Mouse (Mus musculus) lung, embryonic 15.5 days (tissue): Measurements from ENCODE around the gene Eif2b2. TPM values are rescaled to one million over a fixed set of nuclear protein-coding genes. Genes with fewer than 3 reads are reported as not detected.
A peak's percentile ranks its signal among the peaks of the same experiment; 100 is the strongest.

Source experiments
- ATAC-seq: fragments of 200-750 bp; cut with Nextera tagmentation; 2 replicates; pipeline ENCODE4 v1.8.0; 2017; ENCODE audit warnings: moderate number of reproducible peaks, borderline replicate concordance; ENCODE audit not compliant: low FRiP score, low TSS enrichment; ENCODE audit errors: extremely low read depth
- H3K27ac ChIP-seq: fragments of 300-500 bp; sonication (generic); 2 replicates; pipeline ENCODE4 v1.5.1; 2015; ENCODE audit warnings: moderate library complexity, mild to moderate bottlenecking, inconsistent platforms
- H3K27me3 ChIP-seq: fragments of 300-500 bp; sonication (generic); 2 replicates; pipeline ENCODE4 v1.6.1; 2015; ENCODE audit warnings: inconsistent platforms
- H3K36me3 ChIP-seq: fragments of 300-500 bp; sonication (generic); 2 replicates; pipeline ENCODE4 v1.6.1; 2015; ENCODE audit warnings: inconsistent platforms
- H3K4me1 ChIP-seq: fragments of 300-500 bp; sonication (generic); 2 replicates; pipeline ENCODE4 v1.6.1; 2015; ENCODE audit warnings: inconsistent platforms
- H3K4me2 ChIP-seq: fragments of 300-500 bp; sonication (generic); 2 replicates; pipeline ENCODE4 v1.6.1; 2015; ENCODE audit warnings: inconsistent platforms, mild to moderate bottlenecking, moderate library complexity
- H3K4me3 ChIP-seq: fragments of 300-500 bp; sonication (generic); 2 replicates; pipeline ENCODE4 v1.5.1; 2015; ENCODE audit warnings: mild to moderate bottlenecking, inconsistent platforms
- H3K9ac ChIP-seq: fragments of 300-500 bp; sonication (generic); 2 replicates; pipeline ENCODE4 v1.6.1; 2015; ENCODE audit warnings: inconsistent platforms
- H3K9me3 ChIP-seq: fragments of 300-500 bp; sonication (generic); 2 replicates; pipeline ENCODE4 v1.6.1; 2016; ENCODE audit warnings: inconsistent platforms
- WGBS: fragments of 180-500 bp; shearing (Covaris S2); methylation state at CpG from one replicate; pipeline ENCODE4 v1.1.7; 2015; 5-methylcytosine and 5-hydroxymethylcytosine counted together
- polyA plus RNA-seq: library from polyadenylated mRNA; unstranded; fragments of >200 nt; fragmentation: Nextera tagmentation; extraction: Ambion mirVana; gene quantifications from 2 replicates; pipeline ENCODE4 v1.2.1, GENCODE M21; 2015

Gene Eif2b2
- polyA plus RNA-seq, 1 experiment from 2014 or later = 88.2 TPM

GRCm38 (mm10) chr12:85181475-85182344 lies 37.6 kb upstream of the Eif2b2 start:
- Histone ChIP-seq H3K9ac (no peak overlapping the region), H3K4me3 (no peak overlapping the region), H3K4me2 (no peak overlapping the region), H3K27ac (no peak overlapping the region), H3K27me3 (no peaks in the 10 kb centered on the region), H3K36me3 (no peaks in the 10 kb centered on the region), H3K4me1 (peaks cover 31% of the 10 kb centered on the region), H3K9me3 (no peaks in the 10 kb centered on the region)
- no peak for ATAC-seq
- 26% methylated on average over 15 of the region's 17 CpGs for WGBS

GRCm38 (mm10) chr12:85182345-85182643 lies 37.0 kb upstream of the Eif2b2 start:
- H3K9ac ChIP-seq = no peak overlapping the region
- no peaks in the 10 kb centered on the region for H3K9me3 ChIP-seq
- ATAC-seq = 0 out of 2 replicates have a peak, but pooled peaks have one; percentile 28
- WGBS = 25% methylated on average over 8 of the region's 8 CpGs
- H3K36me3 ChIP-seq = no peaks in the 10 kb centered on the region
- peaks cover 25% of the 10 kb centered on the region for H3K4me1 ChIP-seq
- H3K27me3 ChIP-seq = no peaks in the 10 kb centered on the region
- H3K4me3 ChIP-seq = no peak overlapping the region
- H3K27ac ChIP-seq = no peak overlapping the region
- no peak overlapping the region for H3K4me2 ChIP-seq

GRCm38 (mm10) chr12:85182898-85183297 lies 36.4 kb upstream of the Eif2b2 start:
- no peak for ATAC-seq
- Histone ChIP-seq H3K4me1 (peaks cover 21% of the 10 kb centered on the region), H3K4me2 (no peak overlapping the region), H3K27me3 (no peaks in the 10 kb centered on the region), H3K9me3 (no peaks in the 10 kb centered on the region), H3K4me3 (no peak overlapping the region), H3K27ac (no peak overlapping the region), H3K9ac (no peak overlapping the region), H3K36me3 (no peaks in the 10 kb centered on the region)
- whole genome bisulfite sequencing = 66% methylated on average over 5 of the region's 5 CpGs

- 45% methylated on average over 5 of the region's 5 CpGs for WGBS
- ATAC-seq = no peak
- Histone ChIP-seq H3K4me3 (no peak overlapping the region), H3K36me3 (no peaks in the 10 kb centered on the region), H3K9me3 (no peaks in the 10 kb centered on the region), H3K27ac (no peak overlapping the region), H3K9ac (no peak overlapping the region), H3K4me2 (no peak overlapping the region), H3K27me3 (no peaks in the 10 kb centered on the region), H3K4me1 (peaks cover 21% of the 10 kb centered on the region)
Observed at GRCm38 (mm10) chr12:85184118-85184517, 35.2 kb upstream of the Eif2b2 start.

- 55% methylated on average over 8 of the region's 8 CpGs for whole genome bisulfite sequencing
- Histone ChIP-seq H3K9ac (no peak overlapping the region), H3K36me3 (no peaks in the 10 kb centered on the region), H3K27ac (no peak overlapping the region), H3K9me3 (no peaks in the 10 kb centered on the region), H3K4me2 (no peak overlapping the region), H3K4me3 (no peak overlapping the region), H3K4me1 (peaks cover 21% of the 10 kb centered on the region), H3K27me3 (no peaks in the 10 kb centered on the region)
- no peak for ATAC-seq
Observed at GRCm38 (mm10) chr12:85185810-85186209, 33.5 kb upstream of the Eif2b2 start.

GRCm38 (mm10) chr12:85186361-85186760 lies 32.9 kb upstream of the Eif2b2 start:
- Histone ChIP-seq H3K4me3 (no peak overlapping the region), H3K9me3 (no peaks in the 10 kb centered on the region), H3K4me2 (no peak overlapping the region), H3K36me3 (no peaks in the 10 kb centered on the region), H3K4me1 (peaks cover 18% of the 10 kb centered on the region), H3K9ac (no peak overlapping the region), H3K27me3 (no peaks in the 10 kb centered on the region), H3K27ac (no peak overlapping the region)
- no peak for ATAC-seq
- WGBS = 61% methylated on average over 7 of the region's 7 CpGs

- Histone ChIP-seq H3K9me3 (no peaks in the 10 kb centered on the region), H3K4me1 (peaks cover 40% of the 10 kb centered on the region), H3K4me2 (no peak overlapping the region), H3K36me3 (no peaks in the 10 kb centered on the region), H3K27me3 (no peaks in the 10 kb centered on the region), H3K9ac (no peak overlapping the region), H3K4me3 (no peak overlapping the region), H3K27ac (no peak overlapping the region)
- ATAC-seq = no peak
- 77% methylated on average over 7 of the region's 7 CpGs for WGBS
Observed at GRCm38 (mm10) chr12:85190290-85190689, 29.0 kb upstream of the Eif2b2 start.

GRCm38 (mm10) chr12:85192461-85193108 lies 26.7 kb upstream of the Eif2b2 start:
- H3K4me1 ChIP-seq = peaks cover 49% of the 10 kb centered on the region
- no peaks in the 10 kb centered on the region for H3K9me3 ChIP-seq
- no peak overlapping the region for H3K4me2 ChIP-seq
- peak; percentile 50 for ATAC-seq
- no peaks in the 10 kb centered on the region for H3K36me3 ChIP-seq
- no peak overlapping the region for H3K4me3 ChIP-seq
- 17% methylated on average over 19 of the region's 19 CpGs for WGBS
- H3K27me3 ChIP-seq = no peaks in the 10 kb centered on the region
- no peak overlapping the region for H3K9ac ChIP-seq
- peak overlapping the region; percentile 64 for H3K27ac ChIP-seq

- no peaks in the 10 kb centered on the region for H3K36me3 ChIP-seq
- WGBS = 72% methylated on average over 10 of the region's 10 CpGs
- H3K4me1 ChIP-seq = peaks cover 54% of the 10 kb centered on the region
Observed at GRCm38 (mm10) chr12:85193146-85193545, 26.1 kb upstream of the Eif2b2 start.

GRCm38 (mm10) chr12:85193923-85194622 lies 25.2 kb upstream of the Eif2b2 start:
- no peak overlapping the region for H3K9ac ChIP-seq
- no peaks in the 10 kb centered on the region for H3K9me3 ChIP-seq
- no peak; the same call in 1 of the 2 replicates for ATAC-seq
- H3K4me3 ChIP-seq = no peak overlapping the region
- peak overlapping the region; percentile 81 for H3K27ac ChIP-seq
- 66% methylated on average over 11 of the region's 11 CpGs for WGBS
- H3K27me3 ChIP-seq = no peaks in the 10 kb centered on the region
- H3K36me3 ChIP-seq = no peaks in the 10 kb centered on the region
- H3K4me2 ChIP-seq = no peak overlapping the region
- peaks cover 55% of the 10 kb centered on the region for H3K4me1 ChIP-seq

More at GRCm38 (mm10) chr12:85193146-85193545, 26.1 kb upstream of the Eif2b2 start:
- H3K9me3 ChIP-seq = no peaks in the 10 kb centered on the region
- H3K4me3 ChIP-seq = no peak overlapping the region
- no peak overlapping the region; the same call in 1 of the 2 replicates for H3K27ac ChIP-seq
- H3K9ac ChIP-seq = no peak overlapping the region
- H3K4me2 ChIP-seq = no peak overlapping the region
- ATAC-seq = no peak
- H3K27me3 ChIP-seq = no peaks in the 10 kb centered on the region

- WGBS = 20% methylated on average over 4 of the region's 4 CpGs
- no peaks in the 10 kb centered on the region for H3K9me3 ChIP-seq
- H3K4me1 ChIP-seq = peaks cover 55% of the 10 kb centered on the region
- peak; percentile 73 for ATAC-seq
- H3K27me3 ChIP-seq = no peaks in the 10 kb centered on the region
- H3K4me2 ChIP-seq = 0 out of 2 replicates have a peak overlapping the region, but pooled peaks have one; percentile 11
- no peak overlapping the region for H3K4me3 ChIP-seq
- H3K36me3 ChIP-seq = no peaks in the 10 kb centered on the region
- peak overlapping the region; percentile 81 for H3K27ac ChIP-seq
- H3K9ac ChIP-seq = no peak overlapping the region
Observed at GRCm38 (mm10) chr12:85194623-85195018, 24.7 kb upstream of the Eif2b2 start.
